Mouse (Mus musculus) embryonic facial prominence, embryonic 11.5 days (tissue): ENCODE measurements around the gene Fbxl13. TPM values are rescaled to one million over a fixed set of nuclear protein-coding genes. Genes with fewer than 3 reads are reported as not detected.
"Not testable (repeated sequence)": the region's sequence is repeated elsewhere in the genome, so short reads cannot be mapped to it uniquely, and the experiment has no call there.

Experiments used
- ATAC-seq: fragments of 200-750 bp; cut with Nextera tagmentation; replicated peaks from 2 replicates; pipeline ENCODE4 v1.8.0; 2017; ENCODE audit warnings: low read depth; ENCODE audit not compliant: insufficient number of reproducible peaks, low FRiP score, low TSS enrichment
- DNase-seq: peaks from one replicate; pipeline ENCODE4 v3.0.0-alpha.2; 2015; ENCODE audit warnings: low spot score
- H3K27ac ChIP-seq: fragments of 300-500 bp; sonication (generic); replicated peaks from 2 replicates; pipeline ENCODE4 v1.5.1; 2014; ENCODE audit warnings: mild to moderate bottlenecking, low read depth, low read length, control low read depth
- H3K27me3 ChIP-seq: fragments of 300-500 bp; sonication (generic); 2 replicates; pipeline ENCODE4 v1.6.1; 2014; ENCODE audit warnings: mild to moderate bottlenecking, low read length, moderate library complexity, mixed read lengths; ENCODE audit not compliant: control insufficient read depth, insufficient read depth
- H3K36me3 ChIP-seq: fragments of 300-500 bp; sonication (generic); replicated peaks from 2 replicates; pipeline ENCODE4 v1.6.1; 2014; ENCODE audit warnings: low read depth, mild to moderate bottlenecking, low read length, moderate library complexity, mixed read lengths; ENCODE audit not compliant: control insufficient read depth, insufficient read depth
- H3K4me1 ChIP-seq: fragments of 300-500 bp; sonication (generic); 2 replicates; pipeline ENCODE4 v1.6.1; 2014; ENCODE audit warnings: low read length, mixed read lengths; ENCODE audit not compliant: control insufficient read depth, insufficient read depth
- H3K4me2 ChIP-seq: fragments of 300-500 bp; sonication (generic); 2 replicates; pipeline ENCODE4 v1.6.1; 2014; ENCODE audit warnings: low read depth, mild to moderate bottlenecking, control low read depth, low read length, moderate library complexity
- H3K4me3 ChIP-seq: fragments of 300-500 bp; sonication (generic); 2 replicates; pipeline ENCODE4 v1.5.1; 2014; ENCODE audit warnings: low read depth, low read length, control low read depth
- H3K9ac ChIP-seq: fragments of 300-500 bp; sonication (generic); replicated peaks from 2 replicates; pipeline ENCODE4 v1.6.1; 2014; ENCODE audit warnings: mild to moderate bottlenecking, control low read depth, low read length
- H3K9me3 ChIP-seq: fragments of 300-500 bp; sonication (generic); replicated peaks from 2 replicates; pipeline ENCODE4 v1.6.1; 2016; ENCODE audit warnings: mild to moderate bottlenecking, low read length, inconsistent platforms, mixed read lengths; ENCODE audit not compliant: control insufficient read depth
- WGBS: fragments of 180-500 bp; shearing (Covaris S2); extraction: QIAGEN DNeasy Blood & Tissue Kit; methylation state at CpG from one replicate; pipeline ENCODE4 v1.1.7; 2014; 5-methylcytosine and 5-hydroxymethylcytosine counted together
- polyA plus RNA-seq: library from polyadenylated mRNA; unstranded; fragments of >200 nt; fragmentation: Nextera tagmentation; extraction: Ambion mirVana; gene quantifications from 2 replicates; pipeline ENCODE4 v1.2.1, GENCODE M21; 2014

The Fbxl13 gene
- polyA plus RNA-seq, 1 experiment from 2014 or later, result 0.11 TPM

DNA sequence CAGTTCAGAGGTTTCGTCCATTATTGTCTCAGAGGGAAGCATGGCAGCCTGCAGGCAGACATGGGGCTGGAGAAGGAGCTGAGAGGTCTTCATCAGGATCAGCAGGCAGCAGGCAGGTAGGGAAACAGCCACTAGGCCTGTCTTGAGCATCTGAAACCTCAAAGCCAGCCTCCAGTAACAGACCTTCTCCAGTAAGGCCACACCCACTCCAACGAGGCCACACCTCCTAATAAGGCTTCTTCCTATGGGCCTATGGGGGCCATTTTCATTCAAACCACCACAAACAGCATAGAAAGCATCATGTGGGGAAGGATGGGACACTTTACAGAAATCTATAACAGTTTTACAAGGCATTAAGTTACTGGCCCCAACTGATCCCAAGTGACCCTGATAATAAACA, 5.3 kb upstream of the Fbxl13 start:
- DNase-seq, result no peak
- Histone ChIP-seq H3K9me3 (no peaks in the 10 kb centered on the region), H3K4me2 (no peak overlapping the region), H3K27ac (no peak overlapping the region), H3K27me3 (no peaks in the 10 kb centered on the region), H3K4me3 (no peak overlapping the region), H3K9ac (no peak overlapping the region), H3K4me1 (no peaks in the 10 kb centered on the region), H3K36me3 (peaks cover 8% of the 10 kb centered on the region)
- 76% methylated on average over 2 of the region's 2 CpGs for WGBS
- no peak for ATAC-seq

DNA sequence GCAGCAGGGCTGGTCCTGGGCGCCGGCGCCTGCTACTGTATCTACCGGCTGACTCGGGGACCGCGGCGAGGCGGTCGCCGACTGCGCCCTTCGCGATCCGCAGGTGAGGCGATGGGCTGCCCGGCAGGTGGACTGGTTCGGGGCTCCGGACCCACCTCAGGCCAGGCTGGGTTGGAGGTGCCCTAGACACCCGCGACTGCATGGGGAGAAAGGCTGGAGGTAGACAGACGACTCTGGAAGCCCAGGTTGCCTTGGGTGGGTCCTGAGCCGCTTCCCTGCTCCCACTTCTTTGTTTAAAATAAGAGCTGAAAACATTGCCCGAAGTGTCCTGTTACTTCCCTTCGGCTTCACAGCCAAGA, 678 bp upstream of the Fbxl13 start:
- Histone ChIP-seq H3K27ac (peak overlapping the region; percentile 29), H3K9ac (peak overlapping the region; percentile 81), H3K27me3 (no peaks in the 10 kb centered on the region), H3K4me3 (peak overlapping the region; percentile 79), H3K4me1 (no peaks in the 10 kb centered on the region), H3K36me3 (peaks cover 8% of the 10 kb centered on the region), H3K9me3 (no peaks in the 10 kb centered on the region), H3K4me2 (peak overlapping the region; percentile 75)
- peak; percentile 26 for DNase-seq
- under 1% methylated on average over 25 of the region's 25 CpGs for WGBS
- ATAC-seq, result peak; percentile 66; the same call in 1 of the 2 replicates

DNA sequence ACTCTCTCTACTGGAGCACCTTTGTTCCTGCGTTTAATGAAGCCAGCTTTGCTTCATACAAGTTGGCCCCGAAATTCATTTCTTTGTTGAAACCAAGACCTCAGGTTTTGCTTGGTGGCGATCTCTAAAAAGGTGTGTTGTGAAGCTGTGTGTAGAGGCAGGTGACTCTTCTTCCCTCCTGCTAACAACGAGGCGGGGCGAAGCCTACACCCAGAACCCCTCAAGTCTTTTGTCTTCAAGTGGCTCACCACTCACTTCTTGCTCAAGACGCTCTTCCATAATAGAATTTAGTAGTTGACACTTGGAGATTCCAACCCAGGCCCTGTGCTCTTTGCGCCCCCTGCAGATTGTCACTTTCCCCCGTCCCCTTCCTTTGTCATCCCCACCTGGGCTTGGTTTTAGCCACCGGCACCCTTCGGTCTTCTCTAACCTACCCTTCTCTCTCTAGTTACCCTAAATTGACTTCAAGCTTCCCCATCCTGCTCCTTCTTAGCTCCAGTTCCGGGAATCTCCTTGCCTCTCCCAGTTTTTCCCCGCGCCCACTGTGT, 469 bp downstream of the Fbxl13 start:
- peak overlapping the region; percentile 79 for H3K4me3 ChIP-seq
- DNase-seq, result no peak
- no peaks in the 10 kb centered on the region for H3K9me3 ChIP-seq
- 8% methylated on average over 14 of the region's 14 CpGs for WGBS
- H3K27ac ChIP-seq, result no peak overlapping the region
- no peaks in the 10 kb centered on the region for H3K4me1 ChIP-seq
- H3K27me3 ChIP-seq, result no peaks in the 10 kb centered on the region
- peak overlapping the region; percentile 36 for H3K4me2 ChIP-seq
- ATAC-seq, result 0 out of 2 replicates have a peak, but pooled peaks have one; percentile 0
- H3K36me3 ChIP-seq, result no peaks in the 10 kb centered on the region; the same call in none of the 2 replicates
- no peak overlapping the region for H3K9ac ChIP-seq

DNA sequence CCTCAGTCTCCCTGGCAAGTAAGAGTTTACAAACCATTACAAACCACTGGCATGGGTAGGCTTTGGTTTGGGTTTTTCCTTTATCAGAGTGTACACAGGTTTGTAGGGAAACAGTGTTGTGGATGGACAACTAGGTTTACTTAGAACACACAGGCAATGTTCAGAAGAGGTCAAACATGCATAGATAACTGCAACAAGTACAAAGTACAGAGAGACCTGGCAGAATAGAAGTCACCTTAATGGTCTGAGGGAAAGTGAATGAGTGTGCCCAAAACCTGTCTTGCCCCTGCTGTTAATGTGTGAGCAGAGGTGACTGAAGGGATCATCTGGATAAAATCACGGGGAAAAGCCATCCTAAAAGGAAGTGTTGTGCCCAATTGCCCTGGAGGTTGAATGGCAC, 1.8 kb downstream of the Fbxl13 start:
- 17% methylated on average over 1 of the region's 1 CpGs for WGBS
- no peak overlapping the region for H3K4me2 ChIP-seq
- H3K27me3 ChIP-seq, result no peaks in the 10 kb centered on the region
- H3K36me3 ChIP-seq, result no peaks in the 10 kb centered on the region; the same call in 1 of the 2 replicates
- H3K9ac ChIP-seq, result no peak overlapping the region
- H3K4me3 ChIP-seq, result no peak overlapping the region
- no peaks in the 10 kb centered on the region for H3K4me1 ChIP-seq
- DNase-seq, result no peak
- H3K9me3 ChIP-seq, result no peaks in the 10 kb centered on the region
- H3K27ac ChIP-seq, result no peak overlapping the region
- ATAC-seq, result no peak

DNA sequence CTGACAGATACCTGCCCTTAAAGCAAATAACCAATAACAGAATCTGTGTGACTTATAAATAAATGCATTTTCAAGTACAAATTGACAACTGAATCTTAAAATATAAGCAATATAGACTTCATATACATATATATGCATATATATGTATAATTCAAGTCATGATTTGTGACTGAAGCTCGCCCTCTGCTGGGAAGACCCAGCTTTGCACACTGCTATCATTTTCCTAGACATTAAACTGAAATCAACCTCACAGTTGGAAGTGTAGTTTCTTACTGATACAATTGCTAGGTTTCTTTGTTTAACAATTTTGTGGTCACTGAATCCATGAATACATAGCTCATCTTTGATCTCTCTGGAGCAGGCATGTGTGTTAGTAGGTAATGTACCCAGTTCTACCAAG, 4.5 kb downstream of the Fbxl13 start:
- 0% methylated on average over 1 of the region's 1 CpGs for WGBS
- Histone ChIP-seq H3K4me1 (no peaks in the 10 kb centered on the region), H3K27ac (no peak overlapping the region), H3K36me3 (no peaks in the 10 kb centered on the region), H3K9me3 (no peaks in the 10 kb centered on the region), H3K4me3 (no peak overlapping the region), H3K27me3 (no peaks in the 10 kb centered on the region), H3K4me2 (no peak overlapping the region), H3K9ac (no peak overlapping the region)
- peak; percentile 65 for DNase-seq
- no peak for ATAC-seq

DNA sequence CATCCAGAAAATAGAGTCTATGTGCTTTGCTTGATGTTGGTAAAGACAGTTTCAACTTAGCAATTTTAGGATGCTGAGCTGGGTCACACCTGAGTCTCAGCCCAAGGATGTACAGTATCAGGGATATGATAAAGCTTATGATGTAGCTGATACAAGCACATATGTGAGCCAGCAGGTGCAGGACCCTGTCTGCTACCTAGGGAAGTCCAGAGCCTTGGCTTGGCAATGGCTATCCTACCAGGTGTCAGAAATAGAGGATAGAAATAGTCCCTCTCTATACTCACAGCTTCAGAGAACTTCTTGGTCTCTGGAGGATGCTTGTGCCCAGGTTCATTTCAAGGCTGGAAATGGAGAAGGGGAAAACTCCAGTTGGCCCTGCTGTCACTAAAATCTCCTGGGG, 19.5 kb downstream of the Fbxl13 start:
- DNase-seq, result no peak
- Histone ChIP-seq H3K36me3 (no peaks in the 10 kb centered on the region), H3K4me2 (no peak overlapping the region), H3K9ac (no peak overlapping the region), H3K4me1 (no peaks in the 10 kb centered on the region), H3K4me3 (no peak overlapping the region), H3K9me3 (no peaks in the 10 kb centered on the region), H3K27me3 (no peaks in the 10 kb centered on the region), H3K27ac (no peak overlapping the region)
- ATAC-seq, result no peak

DNA sequence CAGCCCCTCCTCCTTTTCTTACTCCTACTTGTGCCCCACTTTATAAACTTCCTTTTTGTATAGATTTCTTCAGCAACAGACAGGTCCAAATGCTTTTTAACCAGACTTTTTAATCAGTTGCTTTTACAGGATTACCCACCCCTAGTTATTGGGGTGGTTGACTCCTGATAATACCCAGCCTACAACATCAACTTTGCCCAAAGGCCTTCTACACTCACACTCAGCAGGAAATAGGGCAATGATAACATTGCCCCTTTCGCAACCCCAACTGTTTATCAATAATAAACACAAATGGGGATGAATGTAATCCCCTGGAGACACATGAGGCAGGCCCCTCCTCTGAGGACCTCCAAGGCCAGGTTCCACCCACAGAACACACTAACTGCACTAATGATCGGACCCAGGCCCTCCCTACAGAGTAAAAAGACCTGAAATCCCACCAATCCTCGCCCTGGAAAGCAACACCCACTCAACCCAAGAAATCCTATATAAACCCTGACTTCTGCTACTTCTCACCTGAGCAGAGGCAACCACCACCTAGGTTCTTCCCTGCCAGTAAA, 28.9 kb downstream of the Fbxl13 start:
- Histone ChIP-seq H3K36me3 (no peaks in the 10 kb centered on the region), H3K9me3 (no peaks in the 10 kb centered on the region)

DNA sequence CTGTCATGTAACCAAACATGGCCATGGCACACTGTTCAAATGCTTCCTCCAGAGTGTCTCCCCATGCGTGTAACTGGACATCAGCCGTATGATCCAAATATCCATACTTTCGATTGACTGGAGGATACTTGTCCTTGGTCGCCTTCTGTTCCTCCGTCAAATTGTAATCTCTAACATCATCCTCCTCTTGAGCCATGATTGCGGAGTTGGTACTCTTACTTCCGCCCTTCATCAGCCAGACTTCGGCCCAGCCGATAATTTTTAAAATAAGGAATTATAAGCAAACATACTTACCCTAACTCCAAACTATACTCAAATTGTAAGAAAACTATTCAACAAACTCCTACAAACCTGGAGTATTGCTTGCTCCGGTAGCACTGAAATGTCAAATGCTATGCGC, 31.1 kb downstream of the Fbxl13 start:
- ATAC-seq, H3K4me3 ChIP-seq, H3K9me3 ChIP-seq, DNase-seq, H3K9ac ChIP-seq, H3K4me1 ChIP-seq, H3K27me3 ChIP-seq, H3K27ac ChIP-seq, H3K36me3 ChIP-seq, H3K4me2 ChIP-seq: not testable (repeated sequence)
- WGBS, result 93% methylated on average over 11 of the region's 11 CpGs

More for the DNA sequence above, 28.9 kb downstream of the Fbxl13 start:
- Histone ChIP-seq H3K27ac (no peak overlapping the region), H3K4me3 (no peak overlapping the region), H3K27me3 (no peaks in the 10 kb centered on the region), H3K4me1 (no peaks in the 10 kb centered on the region), H3K4me2 (no peak overlapping the region), H3K9ac (no peak overlapping the region)
- DNase-seq (no peak), ATAC-seq (no peak)
- 72% methylated on average over 3 of the region's 3 CpGs for WGBS
